Mouse (Mus musculus): ENCODE measurements around the gene Maml3. TPM values are rescaled to one million over a fixed set of nuclear protein-coding genes. Genes with fewer than 3 reads are reported as not detected.

Gene Maml3
- polyA plus RNA-seq, 1 experiment from 2014 or later, result 6.1 TPM

DNA sequence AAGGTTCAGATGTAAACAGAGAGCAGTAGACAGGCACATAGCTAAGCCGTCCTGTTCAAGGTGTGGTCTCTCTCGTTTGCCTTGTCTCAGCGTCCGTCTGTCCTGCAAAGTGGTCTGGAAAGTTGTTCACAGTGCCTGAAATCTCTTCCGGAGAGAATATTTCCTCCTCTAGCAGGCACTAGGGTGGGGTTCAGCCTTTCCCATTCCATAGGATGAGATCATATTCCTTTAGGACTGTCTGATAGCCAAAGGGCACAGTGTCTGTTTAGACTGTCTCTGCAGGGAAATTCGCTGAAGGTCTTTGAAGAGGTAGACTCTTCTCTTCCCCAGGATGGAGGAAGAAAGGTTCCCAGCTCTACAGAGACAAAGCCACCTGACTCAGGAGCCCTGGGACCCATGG lies 255.4 kb downstream of the Maml3 start:
- WGBS, result 93% methylated on average over 6 of the region's 6 CpGs
- no peaks in the 10 kb centered on the region for H3K27me3 ChIP-seq (ENCODE audit: control insufficient read depth, insufficient read depth, low read length)
- H3K4me1 ChIP-seq (ENCODE audit: control insufficient read depth, insufficient read depth, low read length), result no peaks in the 10 kb centered on the region; the same call in 1 of the 2 replicates
- H3K4me2 ChIP-seq, result no peak overlapping the region
- no peak overlapping the region for H3K27ac ChIP-seq (ENCODE audit: low read depth, low read length)
- no peak for DNase-seq (ENCODE audit: low spot score, missing footprints)
- no peak for ATAC-seq (ENCODE audit: low FRiP score)
- H3K9ac ChIP-seq (ENCODE audit: low read length), result no peak overlapping the region
- H3K36me3 ChIP-seq (ENCODE audit: control insufficient read depth, insufficient read depth, low read length), result no peaks in the 10 kb centered on the region
- no peaks in the 10 kb centered on the region for H3K9me3 ChIP-seq (ENCODE audit: control insufficient read depth, low read length)
- H3K4me3 ChIP-seq (ENCODE audit: low read depth, low read length), result no peak overlapping the region

DNA sequence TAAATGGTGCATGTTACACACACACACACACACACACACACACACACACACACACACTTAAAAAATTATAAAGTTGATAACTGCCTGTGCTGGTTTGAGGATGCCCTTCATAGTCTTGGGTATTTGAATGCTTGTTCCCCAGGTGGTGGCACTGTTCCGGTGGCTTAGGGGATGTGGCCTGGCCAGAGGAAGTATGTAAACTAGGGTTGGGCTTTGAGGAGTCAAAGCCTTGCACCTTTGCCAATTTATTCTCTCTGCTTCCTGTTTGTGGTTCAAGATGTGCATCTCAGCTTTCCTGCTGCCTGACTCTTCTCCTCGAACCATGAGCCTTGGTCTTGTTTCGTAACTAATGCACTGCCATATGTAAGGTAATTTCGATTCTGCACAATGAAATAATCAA lies 257.6 kb downstream of the Maml3 start:
- no peaks in the 10 kb centered on the region for H3K9me3 ChIP-seq (ENCODE audit: control insufficient read depth, low read length)
- H3K27ac ChIP-seq (ENCODE audit: low read depth, low read length), result no peak overlapping the region
- no peaks in the 10 kb centered on the region for H3K27me3 ChIP-seq (ENCODE audit: control insufficient read depth, insufficient read depth, low read length)
- 93% methylated on average over 4 of the region's 4 CpGs for WGBS
- H3K4me3 ChIP-seq (ENCODE audit: low read depth, low read length), result no peak overlapping the region
- H3K36me3 ChIP-seq (ENCODE audit: control insufficient read depth, insufficient read depth, low read length), result no peaks in the 10 kb centered on the region
- H3K4me1 ChIP-seq (ENCODE audit: control insufficient read depth, insufficient read depth, low read length), result no peaks in the 10 kb centered on the region
- ATAC-seq (ENCODE audit: low FRiP score), result no peak
- DNase-seq (ENCODE audit: low spot score, missing footprints), result no peak
- no peak overlapping the region for H3K9ac ChIP-seq (ENCODE audit: low read length)
- H3K4me2 ChIP-seq, result no peak overlapping the region

DNA sequence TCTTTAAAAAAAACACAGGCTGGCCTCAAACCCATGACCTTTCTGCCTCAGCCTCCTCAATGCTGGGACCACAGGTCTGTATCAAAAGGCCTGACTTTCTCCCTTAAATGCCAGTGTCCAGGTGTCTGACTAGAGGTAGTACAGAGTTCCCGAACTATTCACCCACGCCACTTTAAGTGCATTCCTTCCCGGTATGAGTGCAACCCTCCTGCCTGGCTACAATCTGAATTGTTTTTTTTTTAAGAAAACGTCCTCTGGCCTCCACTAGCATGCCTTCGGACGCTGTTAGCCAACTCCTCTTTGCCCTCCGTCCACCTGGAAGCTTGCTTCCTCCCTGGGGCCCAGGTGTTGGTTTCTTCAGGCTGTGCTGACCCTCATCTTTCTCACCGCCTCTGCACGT lies 260.6 kb downstream of the Maml3 start:
- Histone ChIP-seq H3K9ac (ENCODE audit: low read length) (no peak overlapping the region), H3K27me3 (ENCODE audit: control insufficient read depth, insufficient read depth, low read length) (no peaks in the 10 kb centered on the region), H3K4me2 (no peak overlapping the region), H3K4me3 (ENCODE audit: low read depth, low read length) (no peak overlapping the region), H3K9me3 (ENCODE audit: control insufficient read depth, low read length) (no peaks in the 10 kb centered on the region), H3K36me3 (ENCODE audit: control insufficient read depth, insufficient read depth, low read length) (no peaks in the 10 kb centered on the region), H3K4me1 (ENCODE audit: control insufficient read depth, insufficient read depth, low read length) (no peaks in the 10 kb centered on the region), H3K27ac (ENCODE audit: low read depth, low read length) (no peak overlapping the region)
- DNase-seq (ENCODE audit: low spot score, missing footprints), result no peak
- no peak for ATAC-seq (ENCODE audit: low FRiP score)
- 81% methylated on average over 9 of the region's 9 CpGs for WGBS

DNA sequence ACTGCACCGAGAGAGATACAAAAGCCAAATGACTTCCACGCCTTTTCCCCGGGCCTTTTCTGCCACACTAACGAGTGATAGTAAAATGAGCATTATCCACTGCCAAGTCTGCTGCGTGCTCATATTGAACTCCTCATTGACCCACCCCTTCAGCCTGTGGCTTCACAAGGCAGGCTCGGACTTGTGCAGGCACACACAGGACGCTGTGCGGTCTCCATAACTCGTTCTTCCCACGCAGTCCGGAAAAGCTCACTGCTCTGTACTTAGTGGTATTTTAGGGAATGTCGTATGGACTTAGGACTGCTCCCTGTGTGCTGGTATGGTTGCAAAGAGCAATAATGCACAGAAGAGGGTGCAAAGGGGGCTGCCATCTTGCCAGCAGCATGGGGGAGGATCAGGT lies 262.7 kb downstream of the Maml3 start:
- ATAC-seq (ENCODE audit: low FRiP score) (no peak), DNase-seq (ENCODE audit: low spot score, missing footprints) (no peak)
- no peaks in the 10 kb centered on the region for H3K27me3 ChIP-seq (ENCODE audit: control insufficient read depth, insufficient read depth, low read length)
- 88% methylated on average over 12 of the region's 12 CpGs for WGBS
- no peaks in the 10 kb centered on the region for H3K9me3 ChIP-seq (ENCODE audit: control insufficient read depth, low read length)
- no peaks in the 10 kb centered on the region for H3K36me3 ChIP-seq (ENCODE audit: control insufficient read depth, insufficient read depth, low read length)
- H3K4me3 ChIP-seq (ENCODE audit: low read depth, low read length), result no peak overlapping the region
- H3K27ac ChIP-seq (ENCODE audit: low read depth, low read length), result no peak overlapping the region
- H3K9ac ChIP-seq (ENCODE audit: low read length), result no peak overlapping the region
- H3K4me1 ChIP-seq (ENCODE audit: control insufficient read depth, insufficient read depth, low read length), result no peaks in the 10 kb centered on the region
- H3K4me2 ChIP-seq, result no peak overlapping the region

DNA sequence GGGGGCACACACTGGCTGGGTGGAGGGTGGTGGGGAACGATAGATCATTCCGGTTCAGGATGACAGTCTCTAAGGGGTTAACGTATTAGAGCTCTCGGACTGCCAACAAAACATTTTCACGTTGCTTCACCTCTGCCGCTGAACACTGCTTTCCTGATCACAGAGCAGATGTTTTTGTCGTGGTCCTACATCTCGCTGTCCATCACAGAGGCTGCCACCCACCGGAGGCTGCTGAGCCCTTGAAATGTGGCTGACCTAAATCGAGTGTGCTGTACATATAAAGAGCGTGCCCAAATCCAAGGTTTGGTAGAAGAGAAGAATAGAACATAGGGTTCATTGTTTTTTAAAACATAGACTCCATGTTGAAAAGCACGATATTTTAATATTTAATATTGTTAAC lies 263.3 kb downstream of the Maml3 start:
- Histone ChIP-seq H3K4me1 (ENCODE audit: control insufficient read depth, insufficient read depth, low read length) (no peaks in the 10 kb centered on the region), H3K4me3 (ENCODE audit: low read depth, low read length) (no peak overlapping the region), H3K9me3 (ENCODE audit: control insufficient read depth, low read length) (no peaks in the 10 kb centered on the region), H3K36me3 (ENCODE audit: control insufficient read depth, insufficient read depth, low read length) (no peaks in the 10 kb centered on the region), H3K27me3 (ENCODE audit: control insufficient read depth, insufficient read depth, low read length) (no peaks in the 10 kb centered on the region), H3K4me2 (no peak overlapping the region), H3K9ac (ENCODE audit: low read length) (no peak overlapping the region), H3K27ac (ENCODE audit: low read depth, low read length) (no peak overlapping the region)
- DNase-seq (ENCODE audit: low spot score, missing footprints) (no peak), ATAC-seq (ENCODE audit: low FRiP score) (no peak)
- 79% methylated on average over 12 of the region's 12 CpGs for WGBS

DNA sequence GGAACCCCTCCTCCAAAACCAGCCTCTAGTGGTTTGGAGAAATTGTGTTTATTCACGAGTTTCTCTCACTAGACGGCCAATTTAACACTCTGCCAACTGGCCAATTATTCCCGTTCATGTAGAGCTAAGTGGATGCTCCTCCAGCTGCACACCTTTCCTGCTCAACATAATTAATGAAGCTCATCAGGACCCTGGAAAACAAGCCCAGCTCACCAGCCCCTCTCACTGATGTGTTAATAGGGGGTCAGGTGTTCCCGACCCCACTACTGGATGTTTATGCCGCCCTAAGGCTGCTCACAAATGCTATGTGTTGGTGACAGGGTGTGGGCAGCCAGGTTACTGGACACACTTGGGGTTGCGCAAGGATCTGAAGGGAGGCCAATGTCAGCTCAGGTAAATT lies 263.7 kb downstream of the Maml3 start:
- 89% methylated on average over 6 of the region's 6 CpGs for WGBS

DNA sequence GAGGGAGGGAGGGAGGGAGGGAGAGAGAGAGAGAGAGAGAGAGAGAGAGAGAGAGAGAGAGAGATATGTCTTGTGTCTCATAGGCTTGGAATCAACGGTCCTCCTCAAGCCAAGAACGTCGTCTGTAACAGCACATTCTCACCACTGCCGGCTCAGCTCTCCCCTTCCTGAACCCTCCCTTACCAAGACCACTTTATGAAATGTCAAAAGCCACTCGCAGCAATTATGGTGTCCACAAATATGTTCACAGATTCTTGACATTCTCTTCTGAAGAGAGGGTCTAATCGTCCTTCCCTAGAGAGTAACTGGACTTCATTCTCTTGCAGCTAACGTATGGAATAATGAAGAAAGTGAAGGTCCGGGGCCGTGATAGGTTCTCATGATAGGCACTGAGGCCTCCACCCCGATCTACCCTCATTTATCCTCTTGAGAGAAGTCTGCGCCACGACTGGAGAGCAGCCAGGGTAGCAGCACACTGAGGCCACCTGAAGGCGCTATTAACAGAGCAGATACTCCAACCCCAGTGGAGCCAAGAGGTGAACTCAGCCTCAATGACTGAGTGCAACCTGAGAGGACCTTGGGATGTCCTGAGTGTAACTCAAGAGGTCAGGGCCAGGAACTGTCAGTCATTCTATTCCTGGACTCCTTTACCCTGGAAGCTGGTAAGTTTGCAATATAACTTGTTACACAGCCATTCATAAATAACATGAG lies 264.6 kb downstream of the Maml3 start:
- WGBS, result 92% methylated on average over 13 of the region's 13 CpGs
- H3K4me3 ChIP-seq (ENCODE audit: low read depth, low read length), result no peak overlapping the region

More for the DNA sequence above, 263.7 kb downstream of the Maml3 start:
- no peak overlapping the region for H3K9ac ChIP-seq (ENCODE audit: low read length)
- no peaks in the 10 kb centered on the region for H3K9me3 ChIP-seq (ENCODE audit: control insufficient read depth, low read length)
- no peak overlapping the region for H3K27ac ChIP-seq (ENCODE audit: low read depth, low read length)
- no peak for DNase-seq (ENCODE audit: low spot score, missing footprints)
- peak; percentile 50; the same call in 1 of the 2 replicates for ATAC-seq (ENCODE audit: low FRiP score)
- H3K4me1 ChIP-seq (ENCODE audit: control insufficient read depth, insufficient read depth, low read length), result no peaks in the 10 kb centered on the region
- H3K4me2 ChIP-seq, result no peak overlapping the region
- no peaks in the 10 kb centered on the region for H3K27me3 ChIP-seq (ENCODE audit: control insufficient read depth, insufficient read depth, low read length)
- H3K4me3 ChIP-seq (ENCODE audit: low read depth, low read length), result no peak overlapping the region
- H3K36me3 ChIP-seq (ENCODE audit: control insufficient read depth, insufficient read depth, low read length), result no peaks in the 10 kb centered on the region

DNA sequence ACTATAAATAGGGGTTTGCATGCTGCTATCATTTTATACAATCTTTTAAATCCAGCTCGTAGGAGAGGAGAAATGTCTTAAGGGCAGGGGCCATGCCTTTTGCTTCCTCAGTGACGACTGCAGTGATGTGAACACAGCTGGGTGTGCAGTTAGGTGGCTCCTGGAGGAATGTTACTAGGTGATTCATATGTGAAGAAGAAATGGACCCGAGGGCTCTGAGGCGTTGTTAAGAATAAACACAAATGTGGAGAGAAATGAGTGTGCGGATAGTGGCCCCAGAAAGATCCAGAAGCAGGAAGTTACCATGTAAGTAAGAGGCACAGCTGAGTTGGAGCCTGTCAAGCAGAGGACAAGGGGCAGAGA lies 265.5 kb downstream of the Maml3 start:
- Histone ChIP-seq H3K27ac (ENCODE audit: low read depth, low read length) (no peak overlapping the region), H3K27me3 (ENCODE audit: control insufficient read depth, insufficient read depth, low read length) (no peaks in the 10 kb centered on the region), H3K9me3 (ENCODE audit: control insufficient read depth, low read length) (no peaks in the 10 kb centered on the region), H3K4me3 (ENCODE audit: low read depth, low read length) (no peak overlapping the region), H3K4me1 (ENCODE audit: control insufficient read depth, insufficient read depth, low read length) (no peaks in the 10 kb centered on the region), H3K4me2 (no peak overlapping the region), H3K9ac (ENCODE audit: low read length) (no peak overlapping the region), H3K36me3 (ENCODE audit: control insufficient read depth, insufficient read depth, low read length) (no peaks in the 10 kb centered on the region)
- WGBS, result 89% methylated on average over 5 of the region's 5 CpGs
- no peak for ATAC-seq (ENCODE audit: low FRiP score)
- no peak for DNase-seq (ENCODE audit: low spot score, missing footprints)

More for the DNA sequence above, 264.6 kb downstream of the Maml3 start:
- H3K36me3 ChIP-seq (ENCODE audit: control insufficient read depth, insufficient read depth, low read length), result no peaks in the 10 kb centered on the region
- no peaks in the 10 kb centered on the region for H3K4me1 ChIP-seq (ENCODE audit: control insufficient read depth, insufficient read depth, low read length)
- H3K4me2 ChIP-seq, result no peak overlapping the region
- DNase-seq (ENCODE audit: low spot score, missing footprints) (no peak), ATAC-seq (ENCODE audit: low FRiP score) (no peak)
- no peaks in the 10 kb centered on the region for H3K27me3 ChIP-seq (ENCODE audit: control insufficient read depth, insufficient read depth, low read length)
- no peaks in the 10 kb centered on the region for H3K9me3 ChIP-seq (ENCODE audit: control insufficient read depth, low read length)
- H3K9ac ChIP-seq (ENCODE audit: low read length), result no peak overlapping the region
- no peak overlapping the region for H3K27ac ChIP-seq (ENCODE audit: low read depth, low read length)

DNA sequence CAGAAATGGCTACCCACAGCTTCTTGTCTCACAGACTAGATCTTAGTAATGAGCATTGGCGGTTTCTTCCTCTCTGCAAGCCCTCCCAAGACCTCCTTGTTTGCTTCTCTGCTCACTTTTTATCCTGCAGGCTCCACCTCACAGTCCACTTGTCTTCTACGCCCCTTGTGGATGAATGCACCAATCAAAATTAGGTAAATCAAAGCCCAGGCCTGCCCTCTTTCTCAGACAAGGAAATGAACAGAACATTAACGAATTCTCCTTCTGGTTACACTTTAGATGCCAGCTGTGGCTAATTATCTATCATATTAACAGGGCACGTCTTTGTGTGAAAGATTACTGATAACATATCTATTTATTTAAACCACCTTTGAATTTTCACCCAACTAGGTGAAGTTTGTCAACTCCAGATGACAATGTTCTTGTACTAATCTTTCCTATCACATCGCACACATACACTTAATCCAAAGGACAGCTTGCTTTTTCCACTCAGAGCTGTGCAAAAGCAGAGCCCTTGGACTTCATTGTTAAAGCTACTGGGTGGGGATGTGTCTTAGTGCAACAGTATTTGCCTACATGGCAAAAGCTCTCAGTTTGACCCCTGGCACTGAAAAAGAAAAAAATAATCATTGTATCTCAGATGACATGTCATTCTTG lies 266.1 kb downstream of the Maml3 start:
- Histone ChIP-seq H3K27ac (ENCODE audit: low read depth, low read length) (no peak overlapping the region), H3K4me1 (ENCODE audit: control insufficient read depth, insufficient read depth, low read length) (no peaks in the 10 kb centered on the region), H3K9me3 (ENCODE audit: control insufficient read depth, low read length) (no peaks in the 10 kb centered on the region), H3K4me3 (ENCODE audit: low read depth, low read length) (no peak overlapping the region), H3K27me3 (ENCODE audit: control insufficient read depth, insufficient read depth, low read length) (no peaks in the 10 kb centered on the region), H3K36me3 (ENCODE audit: control insufficient read depth, insufficient read depth, low read length) (no peaks in the 10 kb centered on the region), H3K4me2 (no peak overlapping the region), H3K9ac (ENCODE audit: low read length) (no peak overlapping the region)
- no peak for ATAC-seq (ENCODE audit: low FRiP score)
- 81% methylated on average over 5 of the region's 5 CpGs for WGBS
- DNase-seq (ENCODE audit: low spot score, missing footprints), result no peak
